Mouse (Mus musculus) urinary bladder, postnatal 36 days (tissue): ENCODE results near the gene Tacstd2.
"Not testable (repeated sequence)": the region's sequence is repeated elsewhere in the genome, so short reads cannot be mapped to it uniquely, and the experiment has no call there.

Experiments used
- DNase-seq, 2 experiments: peaks; one replicate each; pipeline ENCODE4 v3.0.0; 2022; ENCODE audit warnings: low spot score in 2 of 2, mixed read lengths in 1 of 2

Tacstd2 gene

DNA sequence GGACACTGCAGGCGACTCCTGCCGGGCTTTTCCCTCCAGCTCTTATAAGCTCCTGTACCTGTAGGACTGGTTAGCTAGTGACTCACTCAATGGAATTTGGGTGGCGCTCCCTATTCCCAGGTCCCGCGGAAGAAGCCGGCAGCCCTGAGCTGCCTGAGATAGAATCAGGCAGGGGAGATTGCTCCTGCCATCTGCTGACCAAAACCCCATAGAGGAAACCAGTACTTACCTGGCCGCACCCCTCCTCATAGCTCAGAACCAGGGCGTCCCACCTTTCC is at the start of gene Tacstd2:
Gene Tacstd2 (minus strand): TSS at position 20 of the 278 bp plus-strand sequence.
- peak; percentile 56 to 63 for DNase-seq

DNA sequence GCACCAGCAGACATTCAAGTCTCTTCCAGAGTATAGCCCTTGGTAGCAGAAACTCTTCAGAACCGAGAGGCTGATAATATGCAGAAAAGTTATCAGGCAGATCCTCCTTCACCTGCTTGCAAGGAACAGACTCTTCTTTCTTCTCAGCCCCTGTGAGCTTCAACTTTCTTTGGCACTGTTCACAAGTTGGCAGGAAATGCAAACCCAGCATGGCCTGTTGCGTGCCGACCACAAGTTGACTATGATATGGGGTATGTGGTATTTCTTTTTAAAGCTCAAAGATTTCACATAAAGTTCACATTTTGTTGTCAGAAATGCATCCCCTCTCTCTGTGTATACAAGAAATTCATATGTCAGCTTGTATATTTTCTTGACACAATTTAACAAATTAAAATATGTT is 30.7 kb upstream of the Tacstd2 start:
- DNase-seq = no peak

DNA sequence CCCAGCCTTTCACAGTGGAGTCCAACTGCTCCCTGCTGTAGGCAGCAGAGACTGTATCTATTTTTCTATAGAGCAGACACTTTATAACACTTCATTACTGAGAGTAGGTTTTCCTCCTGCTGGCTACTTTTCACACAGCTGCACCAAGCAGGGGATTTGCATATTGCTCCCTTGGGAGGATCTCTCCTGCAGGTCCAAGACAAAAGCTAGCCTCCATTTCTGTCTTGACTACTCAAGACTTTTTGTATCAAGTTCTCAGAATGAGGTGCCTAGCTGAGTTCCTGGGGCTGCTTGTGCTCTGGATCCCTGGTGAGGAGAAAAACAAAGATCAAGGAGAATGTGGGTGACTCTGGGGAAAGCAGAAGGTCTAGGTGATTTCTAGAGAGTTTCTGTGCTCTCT is 19.8 kb upstream of the Tacstd2 start:
- DNase-seq = no peak

DNA sequence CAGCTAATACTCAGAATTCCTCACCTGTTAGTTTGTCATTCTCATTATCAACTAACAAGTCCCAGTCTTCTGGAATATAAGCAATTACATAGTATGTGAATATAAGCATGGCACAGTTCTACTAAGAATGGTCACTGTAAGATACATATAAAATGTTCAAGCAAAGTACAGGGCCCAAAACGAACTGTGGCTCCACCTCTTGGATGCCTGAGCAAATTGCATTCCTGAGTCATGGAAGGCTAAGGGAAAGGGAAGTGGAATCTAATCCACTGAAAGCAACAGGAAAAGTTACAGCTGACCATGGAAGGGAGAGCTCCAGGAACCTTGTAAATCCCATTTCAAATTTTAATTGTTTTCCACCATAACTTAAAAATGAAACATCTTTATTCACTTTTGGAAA is 14.0 kb upstream of the Tacstd2 start:
- DNase-seq = no peak

DNA sequence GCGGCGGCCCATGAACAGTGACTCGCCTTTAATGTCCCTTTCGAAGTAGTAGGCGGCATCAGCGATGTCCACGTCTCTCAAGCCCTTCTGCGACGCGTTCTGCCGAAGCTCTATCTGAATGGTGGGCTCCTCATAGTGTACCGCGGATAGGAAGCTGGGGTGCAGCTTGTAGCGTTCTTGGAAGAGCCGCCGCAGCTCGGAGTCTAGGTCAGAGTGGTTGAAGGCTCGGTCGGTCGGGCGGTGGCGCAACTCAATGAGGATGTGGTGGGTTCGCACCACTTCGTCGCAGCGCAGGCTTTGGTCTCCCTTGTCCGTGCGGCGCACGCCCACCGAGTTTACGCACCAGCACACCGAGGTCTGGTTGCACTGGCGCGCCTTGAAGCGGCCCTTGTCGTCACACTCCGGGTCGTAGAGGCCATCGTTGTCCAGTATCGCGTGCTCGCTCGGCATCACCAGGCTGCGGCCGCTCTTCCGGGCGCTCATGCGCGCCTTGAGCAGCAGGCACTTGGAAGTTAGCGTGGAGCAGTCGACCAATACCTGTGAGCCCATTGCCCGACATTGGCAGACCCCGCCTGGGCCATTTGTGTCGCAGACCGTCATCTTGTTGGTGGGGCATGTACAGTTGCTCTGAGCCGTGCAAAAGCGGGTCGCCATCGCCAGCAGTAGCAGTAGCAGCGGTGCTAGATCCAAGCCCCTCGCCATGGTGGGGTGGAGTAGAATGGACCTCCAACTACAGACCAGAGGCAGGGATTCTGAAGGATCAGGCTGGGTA is 405 bp downstream of the Tacstd2 start:
- DNase-seq = peak; percentile 14 to 34

DNA sequence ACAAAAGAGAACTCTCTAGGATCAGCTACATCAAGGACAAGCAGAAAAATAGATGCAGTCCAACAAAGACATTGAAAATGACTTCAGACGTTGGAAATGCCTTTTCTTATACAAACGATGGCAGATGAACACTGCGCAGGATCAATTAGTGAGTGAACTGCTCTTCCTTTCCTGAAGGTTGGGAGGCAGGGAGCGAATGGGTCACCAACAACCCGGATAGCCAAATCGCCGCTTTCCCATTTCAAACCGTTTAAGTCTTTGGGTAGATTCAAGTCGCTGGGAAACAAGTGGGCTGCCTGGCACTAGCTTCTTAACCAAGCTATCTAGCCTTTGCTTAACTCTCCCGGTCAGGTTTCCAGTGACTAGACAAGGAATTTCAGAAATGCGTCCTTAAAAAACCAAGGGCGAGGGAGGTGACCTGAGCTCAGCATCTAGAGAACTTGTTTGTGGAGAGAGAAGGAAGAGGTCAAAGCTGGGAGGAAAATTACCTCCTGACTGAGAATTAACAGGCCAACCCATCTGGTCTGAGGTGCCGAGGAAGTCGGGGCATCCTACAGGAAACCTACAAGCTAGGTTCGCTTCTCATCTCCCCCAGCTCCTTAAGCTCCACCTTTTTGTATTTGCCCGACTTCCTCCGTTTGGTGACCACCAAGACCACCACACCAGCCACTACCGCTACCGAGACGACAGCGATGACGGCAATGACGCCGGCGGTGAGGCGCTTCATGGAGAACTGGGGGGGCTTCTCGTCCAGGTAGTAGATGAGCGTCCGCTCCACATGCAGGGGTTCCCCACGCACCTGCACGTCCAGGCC is 1.2 kb downstream of the Tacstd2 start:
- DNase-seq = no peak

DNA sequence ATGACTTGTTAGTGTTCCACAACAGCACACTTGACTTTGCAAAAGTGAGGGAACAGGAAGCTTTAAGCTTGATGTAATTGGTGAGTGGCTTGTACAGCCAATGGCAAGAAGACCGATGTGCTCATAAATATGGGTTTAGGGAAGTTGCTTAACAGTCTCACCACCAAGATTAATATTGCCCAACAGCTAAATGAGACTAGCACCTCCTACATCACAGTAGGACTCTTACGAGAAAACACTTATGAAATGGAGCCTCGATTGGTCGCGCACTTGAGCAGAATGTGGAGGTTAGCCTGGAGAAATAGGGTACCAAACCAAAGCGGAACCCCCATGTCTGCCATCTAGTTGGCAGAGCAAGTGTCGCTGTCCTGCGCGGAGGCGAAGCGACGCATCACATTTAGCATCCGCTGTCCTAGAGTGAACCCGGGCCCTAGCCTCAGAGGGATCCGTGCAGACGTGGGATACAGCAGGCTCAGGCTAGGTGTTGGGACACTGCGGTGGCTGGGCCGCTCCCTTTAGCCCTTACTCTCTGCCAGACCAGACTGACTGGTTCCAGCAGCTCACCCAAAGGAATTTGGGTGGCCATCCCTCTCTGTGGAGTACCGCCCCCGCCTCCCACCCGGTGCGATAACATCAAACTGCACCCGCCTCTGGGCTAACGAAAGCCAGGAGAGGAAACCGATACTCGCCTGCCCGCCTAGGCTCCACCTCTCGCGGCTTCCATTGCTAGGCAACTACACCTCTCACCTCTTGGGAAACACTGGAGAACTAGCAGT is 2.7 kb downstream of the Tacstd2 start:
- DNase-seq = peak; percentile 79 to 83

DNA sequence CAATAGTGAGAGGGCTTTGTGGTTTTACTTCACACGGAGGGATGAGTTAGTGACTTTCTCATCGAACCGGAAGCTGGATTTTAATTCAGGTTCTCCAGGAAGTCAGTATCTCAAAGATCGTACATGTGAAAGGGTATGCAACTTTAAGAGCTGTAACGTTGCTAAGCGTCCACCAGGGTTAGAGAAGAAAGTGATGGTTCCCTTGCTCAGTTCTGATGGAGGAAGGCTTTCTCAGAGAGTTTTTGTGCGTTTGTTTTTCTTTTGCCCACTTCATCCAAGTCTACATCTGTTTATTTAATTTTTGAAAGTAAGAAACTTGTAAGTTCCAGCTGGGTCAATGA is 3.8 kb downstream of the Tacstd2 start:
- DNase-seq = no peak

DNA sequence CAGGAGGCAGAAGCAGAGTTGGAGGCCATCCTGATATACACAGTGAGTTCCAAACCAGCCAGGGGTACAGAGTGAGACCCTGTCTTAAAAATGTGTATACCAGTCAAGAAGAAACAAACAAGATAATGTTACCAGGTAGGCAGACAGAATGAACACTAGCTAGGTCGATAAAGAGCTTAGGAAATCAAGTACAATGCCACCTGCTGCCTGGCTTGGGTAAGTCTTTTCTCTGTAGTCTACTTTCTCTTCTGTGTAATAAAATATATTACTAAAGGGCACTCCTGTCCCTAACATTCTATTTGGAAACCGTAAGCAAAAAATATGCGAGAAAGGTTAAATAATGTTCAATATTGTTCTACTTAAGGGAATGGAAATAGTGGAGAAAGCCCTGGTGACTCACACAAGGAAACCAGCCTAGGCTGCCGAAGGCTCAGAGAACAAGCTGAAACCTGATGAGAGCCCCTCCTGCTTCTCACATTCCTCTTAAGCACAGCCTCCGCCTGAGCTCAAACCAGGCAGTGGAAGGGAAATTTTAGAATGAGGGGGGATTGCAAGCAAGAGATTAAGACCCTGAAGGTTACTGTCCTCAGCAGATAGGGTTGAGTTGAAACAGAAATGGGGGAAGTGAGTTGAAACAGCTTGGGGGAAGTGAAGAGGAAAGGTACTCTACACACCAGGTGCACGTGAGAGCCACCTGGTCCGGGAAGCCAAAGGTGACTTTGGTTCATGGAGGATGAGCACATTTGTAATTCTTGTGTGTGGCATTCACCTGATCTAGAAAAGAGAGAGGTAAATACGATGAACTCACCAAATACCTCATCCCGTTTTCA is 4.4 kb downstream of the Tacstd2 start:
- peak; percentile 25 to 36 for DNase-seq

DNA sequence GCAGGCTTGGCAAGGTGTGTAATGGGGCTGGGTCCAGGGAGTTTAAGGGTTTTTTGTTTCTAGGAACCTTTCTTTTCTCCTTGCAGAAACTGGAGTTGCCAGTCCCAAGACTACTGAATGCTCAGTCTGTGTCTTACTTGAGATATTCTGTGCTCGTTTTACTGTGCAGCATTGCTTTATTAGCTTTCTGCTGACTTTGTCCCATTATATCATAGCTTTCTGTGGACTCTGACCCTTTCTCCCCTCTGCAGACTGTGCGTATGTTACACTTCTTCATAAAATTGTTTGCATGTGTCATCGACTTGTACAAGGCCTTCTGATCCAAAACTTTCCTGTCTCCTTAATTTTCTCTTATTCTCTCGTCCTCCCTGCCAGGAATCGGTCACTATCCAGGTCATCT is 9.2 kb downstream of the Tacstd2 start:
- DNase-seq = no peak

DNA sequence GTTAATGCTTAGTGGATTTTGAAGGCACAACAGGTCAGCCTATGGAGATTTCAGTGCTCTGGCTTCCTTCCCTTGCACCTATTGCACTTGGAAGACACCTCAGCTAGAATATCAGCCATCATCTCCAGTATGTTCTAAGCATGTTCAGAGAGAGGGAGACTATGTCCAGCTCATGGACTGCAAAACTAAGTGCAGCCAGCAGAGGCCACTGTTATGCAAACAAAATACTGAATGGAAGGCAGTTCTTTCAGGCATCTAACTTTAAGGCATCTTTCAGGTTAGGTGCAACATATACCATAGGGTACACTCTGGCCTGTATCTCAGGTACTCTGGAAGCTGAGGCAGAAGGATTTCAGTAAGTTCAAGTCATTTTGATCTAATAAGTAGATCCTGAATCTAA is 24.8 kb downstream of the Tacstd2 start:
- DNase-seq = peak; percentile 54 to 55

DNA sequence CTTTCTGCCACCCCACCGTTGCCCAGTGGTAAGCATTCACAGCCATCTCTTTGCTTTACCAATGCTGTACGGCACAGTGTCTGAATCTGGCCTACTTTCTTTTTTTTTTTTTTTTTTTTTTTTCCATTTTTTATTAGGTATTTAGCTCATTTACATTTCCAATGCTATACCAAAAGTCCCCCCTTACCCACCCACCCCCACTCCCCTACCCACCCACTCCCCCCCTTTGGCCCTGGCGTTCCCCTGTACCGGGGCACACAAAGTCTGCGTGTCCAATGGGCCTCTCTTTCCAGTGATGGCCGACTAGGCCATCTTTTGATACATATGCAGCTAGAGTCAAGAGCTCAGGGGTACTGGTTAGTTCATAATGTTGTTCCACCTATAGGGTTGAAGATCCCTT is 33.7 kb downstream of the Tacstd2 start:
- not testable (repeated sequence) for DNase-seq

DNA sequence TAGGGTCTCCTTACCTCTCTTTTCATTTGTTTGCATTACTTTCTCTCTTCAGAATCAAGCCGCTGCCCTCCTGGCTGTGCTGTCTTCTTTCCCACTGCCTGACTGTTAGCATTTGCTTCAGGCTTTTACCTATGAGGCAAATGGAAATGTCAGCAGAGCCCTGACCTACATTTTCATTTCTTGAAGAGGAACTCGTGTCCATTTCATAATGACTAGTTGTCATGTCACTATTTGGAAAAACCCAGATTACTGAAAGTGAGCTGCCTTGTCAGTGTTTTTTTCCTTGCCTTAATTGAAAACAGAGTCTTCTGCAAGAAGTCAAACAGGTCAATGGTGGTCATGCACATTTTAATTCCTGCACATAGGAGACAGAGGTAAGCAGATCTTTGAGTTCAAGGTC is 43.8 kb downstream of the Tacstd2 start, which contains the start of gene Il23r:
Gene Il23r (minus strand): TSS at position 101 of the 400 bp plus-strand sequence.
- no peak for DNase-seq
